Mouse (Mus musculus) lung, postnatal 25 days (tissue): Measurements from ENCODE around the gene Pcdh15.

ENCODE experiments used
- DNase-seq: peaks from one replicate; pipeline ENCODE4 v3.0.0; 2022; ENCODE audit warnings: low spot score

Pcdh15 gene

DNA sequence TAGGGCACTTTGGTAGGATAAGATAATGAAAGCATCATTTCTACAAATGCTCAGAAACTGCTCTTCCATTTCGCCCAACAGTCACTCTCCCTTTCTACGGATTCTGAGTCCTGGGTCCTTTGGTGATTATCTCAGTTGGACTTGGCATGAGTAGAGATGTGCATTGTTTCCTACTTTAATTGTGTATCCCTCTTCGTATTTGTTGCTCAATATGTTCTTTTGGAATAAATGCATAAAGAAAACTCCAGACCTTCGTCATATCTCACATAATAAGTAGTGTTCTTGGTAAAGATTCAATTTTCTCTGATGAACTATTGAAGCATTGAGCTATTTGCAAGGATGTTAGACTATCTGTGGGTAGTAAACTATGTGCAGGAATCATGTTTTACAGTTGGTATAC, 854.2 kb downstream of the Pcdh15 start:
- DNase-seq: no peak

DNA sequence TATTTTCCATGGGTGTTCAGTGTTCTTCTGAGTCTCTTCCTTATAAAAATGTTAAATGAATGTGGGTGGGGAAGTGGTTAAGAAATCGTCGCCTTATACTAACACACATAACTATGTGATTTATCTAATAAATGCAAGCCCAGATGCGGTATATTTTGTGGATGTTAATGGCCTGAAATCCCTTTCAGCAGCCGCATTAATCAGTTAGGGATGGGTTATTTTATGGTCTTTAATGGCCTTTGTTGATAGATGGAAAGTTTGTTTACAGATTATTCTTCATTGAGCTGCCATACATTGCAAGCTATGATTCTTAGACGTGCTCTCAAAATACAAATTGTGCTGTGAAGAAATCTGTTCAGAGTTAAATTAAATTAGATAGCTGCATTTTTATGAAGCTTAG, 884.9 kb downstream of the Pcdh15 start:
- DNase-seq: no peak

DNA sequence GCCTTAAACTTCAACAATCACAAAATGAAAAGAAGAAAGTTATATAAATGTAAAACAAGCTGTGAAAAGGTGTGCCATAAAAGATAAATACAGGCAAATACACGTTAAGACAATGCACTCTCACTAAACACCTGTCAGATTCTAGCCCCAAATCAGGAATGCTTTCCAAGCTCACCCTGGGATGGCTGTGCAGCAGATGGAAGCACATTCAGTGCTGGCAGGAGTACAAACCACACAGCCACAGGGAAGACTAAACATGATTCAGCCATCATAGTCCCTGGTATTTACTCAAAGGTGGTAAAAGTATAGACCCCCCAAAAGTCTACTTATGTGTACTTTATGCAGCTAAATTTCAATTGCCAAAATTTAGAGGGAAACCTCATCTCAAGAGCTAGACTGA, 909.7 kb downstream of the Pcdh15 start:
- no peak for DNase-seq

DNA sequence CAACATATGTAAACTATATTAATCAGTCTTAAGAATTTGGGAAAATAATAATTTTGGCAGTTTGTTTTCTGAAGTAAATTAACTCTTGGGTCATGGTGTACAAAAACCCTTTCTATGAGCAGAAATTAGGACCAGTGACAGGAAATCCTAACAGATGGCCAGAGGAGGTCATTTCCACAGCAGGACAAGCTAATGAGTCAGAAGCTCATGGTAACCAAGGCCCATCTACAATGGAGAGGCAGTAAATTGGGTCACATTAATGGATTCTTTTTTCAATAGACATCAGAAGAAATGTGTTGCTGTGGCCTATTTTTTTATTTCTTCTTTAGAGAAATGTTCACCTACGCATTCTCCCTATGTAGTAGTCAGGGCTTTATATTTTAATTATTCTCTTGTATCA, 923.9 kb downstream of the Pcdh15 start:
- DNase-seq: no peak

DNA sequence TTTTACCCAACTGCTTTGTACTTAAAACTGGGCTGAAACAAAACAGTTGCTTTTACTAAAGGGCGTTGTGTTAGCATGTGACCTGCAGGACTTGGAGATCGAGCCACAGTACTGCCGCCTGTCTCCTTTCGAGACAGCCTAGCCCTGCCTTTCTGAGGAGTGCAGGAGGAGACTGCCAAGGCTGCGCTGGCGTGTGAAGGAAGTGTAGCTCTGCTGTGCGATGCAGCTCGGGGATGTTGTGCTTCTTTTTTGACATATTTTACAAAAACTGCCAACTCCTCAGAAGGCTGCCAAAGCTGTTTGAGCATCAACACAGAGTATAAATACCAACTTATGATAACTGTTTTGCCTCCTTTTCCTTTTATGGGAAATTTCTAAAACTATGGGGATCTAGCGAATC, 953.9 kb downstream of the Pcdh15 start:
- DNase-seq: no peak

DNA sequence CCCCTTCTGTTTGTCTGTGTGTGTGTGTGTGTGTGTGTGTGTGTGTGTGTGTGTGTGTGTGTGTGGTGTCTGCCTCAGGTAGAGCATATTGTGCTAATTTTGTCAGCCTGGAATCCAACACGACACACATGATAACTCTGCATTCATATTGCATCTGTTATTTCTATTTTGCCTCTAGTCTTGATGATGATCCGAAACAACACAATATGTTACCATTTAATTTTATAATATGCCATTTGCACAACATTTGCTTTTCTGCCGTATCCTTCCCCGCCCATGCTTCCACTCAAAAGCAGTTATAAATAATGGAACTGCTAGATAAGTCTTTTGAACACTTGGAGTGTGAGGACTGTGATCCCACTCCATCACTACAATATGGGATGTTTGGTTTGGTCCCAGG, 987.5 kb downstream of the Pcdh15 start:
- DNase-seq: no peak

DNA sequence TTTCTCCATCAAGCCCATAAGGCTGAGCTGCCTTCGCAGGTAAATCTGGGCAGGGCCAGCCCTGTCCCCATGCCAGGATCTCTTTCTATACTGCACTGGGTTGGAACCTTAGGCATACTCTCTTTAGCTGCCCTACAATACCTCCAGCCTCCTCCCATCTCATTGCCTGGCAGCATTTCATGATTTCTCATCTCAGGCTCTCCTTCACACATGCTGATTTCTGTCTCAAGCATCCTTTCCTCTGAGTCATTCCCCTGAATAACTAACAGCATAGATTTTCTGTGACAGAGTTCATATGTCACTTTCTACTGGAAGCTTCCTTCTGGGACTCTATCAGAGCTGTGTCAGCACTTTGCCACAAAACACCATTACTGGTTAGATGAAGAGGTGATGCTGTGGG, 999.2 kb downstream of the Pcdh15 start:
- no peak for DNase-seq

DNA sequence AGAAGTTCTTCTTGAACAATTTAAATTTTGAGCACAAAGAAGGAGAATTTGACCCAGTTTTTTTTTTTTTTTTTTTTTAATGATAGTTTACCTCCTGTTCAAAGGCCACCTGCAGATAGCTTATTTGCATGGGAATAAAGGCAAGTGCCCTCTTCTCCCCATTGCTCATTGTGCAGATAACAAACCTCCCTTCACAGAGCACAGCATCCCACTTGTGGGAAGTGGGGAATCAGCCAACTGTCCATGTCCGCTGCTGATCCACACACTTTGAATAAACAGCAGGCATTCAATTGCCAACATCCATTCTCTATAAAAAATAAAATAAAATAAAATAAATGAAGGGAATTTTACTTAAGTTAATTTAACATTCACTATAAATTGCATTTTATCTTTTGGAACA, 1015.0 kb downstream of the Pcdh15 start:
- DNase-seq: no peak

DNA sequence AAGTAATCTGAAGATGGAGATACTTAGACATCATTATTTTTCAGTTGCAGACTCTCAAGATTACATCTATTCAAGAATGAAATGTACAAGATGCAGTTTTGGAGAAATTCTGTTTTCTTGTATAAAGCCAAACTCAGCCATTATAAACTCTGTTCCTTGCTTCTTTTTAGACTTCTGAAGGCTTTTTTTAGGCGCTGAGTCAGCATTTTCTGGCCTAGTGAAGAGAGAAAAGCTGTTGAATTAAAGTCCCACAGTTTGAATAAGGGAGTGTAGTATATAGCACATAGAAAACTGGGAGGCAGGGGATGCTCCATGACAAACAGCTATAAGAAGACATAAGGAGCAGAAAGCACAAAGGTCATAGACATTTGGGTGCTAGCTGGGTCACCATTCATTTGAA, 1017.7 kb downstream of the Pcdh15 start:
- DNase-seq: no peak

DNA sequence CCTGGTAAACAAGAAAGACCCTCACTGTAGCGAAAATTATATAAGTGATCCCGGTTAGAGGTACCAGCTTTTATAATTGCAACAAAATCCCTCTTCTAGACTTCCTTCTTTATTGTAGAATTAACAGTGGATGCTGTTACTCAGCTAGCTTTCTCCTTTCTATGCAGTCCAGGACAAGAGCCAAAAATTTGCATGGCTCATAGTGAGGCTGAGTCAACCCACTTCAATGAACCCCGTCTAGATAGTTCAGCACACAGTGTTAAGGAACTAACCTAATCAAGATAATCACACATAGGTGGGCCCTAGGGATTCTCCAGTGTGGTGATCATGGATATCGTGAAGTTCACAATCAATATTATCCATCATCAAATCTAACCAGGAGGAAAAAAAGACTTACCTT, 1024.3 kb downstream of the Pcdh15 start:
- no peak for DNase-seq

DNA sequence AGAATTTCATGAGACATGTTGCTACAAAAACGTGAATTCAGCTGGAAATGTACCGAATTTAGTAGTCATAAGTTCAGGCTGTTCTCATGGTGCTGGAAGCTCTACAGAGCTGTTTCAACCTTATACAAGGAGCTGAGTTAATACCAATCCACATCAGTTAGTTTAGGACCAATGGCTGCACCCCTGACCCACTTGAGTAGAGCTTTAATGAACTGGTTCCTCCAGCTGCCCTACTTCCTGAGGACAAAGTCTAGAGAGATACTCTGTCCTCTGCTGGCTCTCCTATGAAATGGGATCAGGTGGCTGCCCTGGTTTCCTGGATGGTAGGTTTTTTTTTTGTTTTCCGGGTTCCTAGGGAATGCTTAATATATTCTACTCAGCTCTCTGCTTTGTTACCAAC, 1030.0 kb downstream of the Pcdh15 start:
- DNase-seq: no peak

DNA sequence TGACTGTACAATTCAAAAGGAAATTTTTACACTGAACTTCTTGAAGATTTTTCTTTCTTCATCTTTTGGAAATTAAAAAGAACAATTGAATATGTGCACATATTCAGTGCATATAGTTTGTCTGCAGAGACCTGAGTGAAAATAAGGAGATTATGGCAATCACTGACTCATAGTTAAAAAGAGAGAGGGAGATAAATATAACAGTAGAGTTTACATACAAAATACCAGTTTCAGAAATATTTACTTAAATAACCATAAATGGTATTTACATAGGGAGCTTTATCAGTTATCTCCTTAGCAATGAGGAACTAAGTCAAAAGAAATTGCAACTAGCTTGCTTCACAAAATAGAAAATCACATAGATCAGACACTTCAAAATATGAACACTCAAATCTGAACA, 1030.5 kb downstream of the Pcdh15 start:
- no peak for DNase-seq

DNA sequence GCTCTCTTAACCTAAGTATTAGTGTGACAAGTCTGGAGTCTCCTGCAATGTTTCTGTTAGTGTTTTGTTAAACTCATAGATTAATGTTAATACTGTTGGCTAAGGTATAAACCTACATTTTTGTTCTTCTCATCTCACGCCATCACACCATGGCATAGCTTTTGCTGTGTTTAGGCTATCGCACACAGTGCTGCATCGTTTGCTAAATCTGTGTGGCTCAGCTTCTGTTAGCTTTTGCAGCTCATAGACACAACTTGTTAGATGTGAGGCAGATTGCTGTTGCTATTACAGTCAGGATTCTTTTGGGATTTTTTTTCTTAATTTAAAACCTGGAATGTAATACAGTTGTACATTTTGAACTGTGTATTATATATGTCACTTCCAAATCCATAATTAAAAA, 1031.7 kb downstream of the Pcdh15 start:
- DNase-seq: no peak

DNA sequence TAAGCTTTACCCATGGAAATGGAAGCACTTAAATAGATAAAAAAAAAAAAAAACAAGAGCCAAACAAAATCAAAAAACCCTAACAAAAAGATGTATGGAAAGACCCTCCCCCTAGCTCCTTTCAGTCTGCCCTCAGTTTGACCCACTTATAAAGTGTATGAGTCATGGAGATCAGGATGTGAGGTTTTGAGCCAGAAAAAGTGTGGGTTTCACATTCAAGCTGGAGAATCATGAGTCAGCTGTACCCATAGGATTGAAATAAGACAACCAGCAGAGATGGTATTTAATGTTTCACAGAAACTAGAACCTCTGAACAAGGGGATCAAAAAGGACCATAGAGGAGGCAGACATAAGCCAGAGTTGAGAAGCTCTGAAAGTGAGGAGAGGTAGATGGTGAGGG, 1048.8 kb downstream of the Pcdh15 start:
- no peak for DNase-seq

DNA sequence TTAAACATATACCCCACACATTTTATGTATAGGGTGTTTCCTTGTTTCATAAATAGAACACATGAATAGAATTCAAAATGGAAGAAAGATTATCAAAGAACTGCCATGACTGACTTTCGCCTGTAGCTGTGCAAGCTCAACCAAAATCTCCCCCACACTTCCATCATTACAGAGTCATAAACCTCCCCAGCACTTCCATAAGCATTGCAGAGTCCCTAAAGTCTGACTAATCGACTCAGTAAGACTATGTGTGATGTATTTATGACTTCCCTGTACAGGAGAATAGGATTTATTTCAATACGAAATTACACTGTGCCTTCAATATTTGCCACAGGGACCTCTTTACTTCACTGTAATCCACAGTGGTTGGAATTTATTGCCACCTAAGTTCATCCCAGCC, 1082.8 kb downstream of the Pcdh15 start:
- no peak for DNase-seq

DNA sequence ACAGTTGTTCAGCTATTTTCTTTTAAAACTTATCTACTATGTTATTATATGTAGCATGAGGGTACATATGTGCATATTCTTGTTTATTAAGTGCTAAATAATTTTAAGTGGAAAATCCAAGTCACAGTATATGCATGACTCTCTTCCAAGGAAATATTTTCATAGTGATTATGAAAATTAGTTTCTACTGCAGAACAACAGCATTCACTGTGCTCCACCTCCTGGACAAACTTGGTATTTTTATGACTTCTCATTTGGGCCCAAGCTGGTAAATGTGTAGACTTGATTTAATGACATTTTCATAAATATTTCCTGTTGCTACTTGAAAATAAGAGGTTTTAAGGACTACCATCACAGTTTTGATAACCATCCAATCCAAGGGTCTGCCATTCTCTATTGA, 1104.5 kb downstream of the Pcdh15 start:
- no peak for DNase-seq

DNA sequence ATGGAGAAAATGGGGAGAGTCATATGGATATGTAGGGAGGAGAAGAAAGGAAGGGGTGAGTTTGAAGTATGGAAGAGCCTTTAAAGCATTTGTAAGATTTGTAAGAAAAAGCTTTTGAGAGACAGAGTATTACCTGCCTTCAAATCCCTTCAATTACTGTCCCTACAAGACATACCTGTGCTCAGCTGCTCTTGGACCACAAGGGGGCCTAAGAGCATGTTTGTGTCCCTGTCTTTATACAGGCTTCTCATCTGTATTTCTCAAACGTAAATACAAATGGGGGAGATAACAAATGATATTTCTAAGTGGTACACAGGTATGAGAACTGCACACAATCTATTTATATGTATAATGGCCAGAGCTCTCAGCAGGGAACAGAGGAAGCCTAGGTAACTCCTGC, 1118.1 kb downstream of the Pcdh15 start:
- DNase-seq: no peak

DNA sequence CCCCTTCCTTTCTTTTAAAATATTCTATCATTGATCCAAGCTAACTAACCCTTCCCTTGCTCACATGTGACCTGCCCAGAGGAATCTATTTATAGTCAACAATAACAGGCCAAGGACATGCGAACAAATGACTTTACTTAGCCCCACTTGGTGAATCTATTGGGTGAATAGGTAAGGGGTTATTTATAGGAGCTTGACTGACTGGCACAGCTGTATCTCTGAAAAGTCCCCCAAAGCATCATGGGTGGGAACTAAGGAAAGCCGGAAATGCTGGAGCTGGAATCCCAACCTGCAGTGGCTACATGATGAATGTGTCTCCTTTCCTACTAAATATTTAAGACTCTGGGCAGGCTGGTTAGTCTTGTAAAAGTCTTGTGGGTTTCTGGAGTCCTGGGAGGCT, 1121.3 kb downstream of the Pcdh15 start:
- DNase-seq: no peak

DNA sequence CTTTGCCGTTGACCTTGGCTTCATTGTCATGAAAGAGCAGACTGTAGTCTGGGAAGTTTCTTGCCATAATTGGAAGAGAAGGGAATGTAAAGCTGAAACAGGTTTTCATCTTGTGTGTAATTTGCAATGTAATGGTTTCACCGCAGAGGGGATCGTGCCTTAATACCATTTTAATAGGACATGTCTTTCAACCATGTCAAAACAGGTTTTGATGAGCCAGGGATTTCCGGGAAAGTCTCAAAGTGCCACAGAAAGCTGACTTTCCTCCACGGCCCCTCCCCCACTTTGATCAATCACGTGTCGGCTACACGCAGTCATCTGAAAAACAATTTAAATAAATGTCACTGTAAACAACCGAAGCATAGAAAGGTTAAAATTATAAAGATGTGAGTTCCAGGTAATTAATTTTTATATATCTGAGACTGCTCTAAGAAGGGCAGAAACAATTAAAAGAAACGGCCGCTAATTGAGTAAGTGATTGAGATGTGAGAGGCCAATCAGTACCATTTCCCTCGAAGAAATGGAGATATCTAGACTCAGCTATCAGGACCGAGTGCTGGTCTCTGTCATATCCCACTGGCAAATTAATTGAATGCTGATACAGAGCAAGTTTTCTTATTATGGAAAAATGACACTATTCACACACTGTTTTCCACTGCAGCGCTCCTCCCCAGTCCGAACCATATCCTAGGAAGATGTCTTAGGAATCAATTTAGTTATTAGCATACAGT, 1158.7 kb downstream of the Pcdh15 start:
- no peak for DNase-seq

DNA sequence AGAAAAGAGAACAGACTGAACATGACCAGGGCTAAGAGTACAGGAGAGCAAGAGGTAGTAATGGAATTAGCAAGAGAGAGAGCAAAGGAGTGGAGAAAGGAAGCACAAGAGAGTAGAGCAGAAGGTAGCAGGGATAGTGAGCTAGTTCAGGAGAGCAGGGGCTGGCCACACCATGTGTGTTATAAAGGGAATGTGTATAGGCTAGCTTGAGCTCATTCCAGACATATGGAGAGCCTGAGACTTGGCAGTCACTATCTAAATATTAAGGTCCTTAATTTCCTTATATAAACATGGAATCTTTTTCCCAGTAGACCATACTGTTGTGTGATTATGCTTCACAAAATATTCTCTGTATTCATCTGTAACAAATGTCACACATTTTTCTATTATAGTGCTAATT, 1159.5 kb downstream of the Pcdh15 start:
- no peak for DNase-seq

DNA sequence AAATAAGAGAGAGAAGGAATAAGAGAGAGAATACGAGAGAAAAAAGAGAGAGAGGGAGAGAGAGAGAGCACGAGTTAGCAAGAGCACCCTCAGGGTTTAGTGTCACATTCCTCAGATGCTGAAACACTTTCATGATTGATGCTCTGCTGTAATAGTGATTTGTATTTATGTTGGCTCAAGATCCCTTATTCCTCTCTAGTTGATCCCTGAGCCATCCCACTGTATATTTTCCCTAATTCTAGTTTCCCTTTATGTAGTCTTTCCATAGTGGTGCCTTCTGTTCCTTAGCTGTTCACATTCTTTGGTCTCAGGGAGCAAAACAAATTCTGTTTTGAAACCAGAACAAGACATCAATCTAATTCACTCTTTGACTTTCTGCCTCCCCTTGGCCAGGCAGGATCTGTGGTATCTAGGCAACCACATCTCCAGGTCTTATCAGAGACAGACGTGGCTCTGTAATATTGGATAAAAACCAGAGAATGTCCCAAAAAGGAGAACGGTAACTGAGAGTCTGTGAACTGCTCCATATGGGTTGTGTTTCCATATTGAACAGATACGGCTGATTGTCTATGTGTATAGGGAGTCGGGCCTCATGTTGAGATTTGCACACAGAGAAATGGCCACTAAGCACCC, 1170.6 kb downstream of the Pcdh15 start:
- DNase-seq: no peak

DNA sequence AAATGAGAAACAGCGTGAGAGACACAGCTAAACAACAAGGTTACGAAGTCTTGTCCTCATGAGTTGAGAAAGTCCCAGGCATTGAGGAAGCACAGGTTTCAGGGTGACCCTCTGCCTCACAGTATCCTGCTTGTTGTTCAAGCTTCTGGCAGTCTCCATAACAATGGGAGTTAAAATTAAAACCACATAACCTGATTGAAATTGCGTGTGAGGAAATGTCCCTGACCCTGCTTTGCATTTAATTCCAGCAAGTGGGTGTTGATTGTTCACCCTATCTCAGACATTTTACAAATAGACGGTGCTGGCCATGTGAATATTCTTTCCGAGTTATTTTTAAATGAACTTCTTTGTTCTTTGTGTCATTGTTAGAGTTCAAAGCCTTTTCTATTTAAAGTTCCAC, 1171.8 kb downstream of the Pcdh15 start:
- DNase-seq: no peak

DNA sequence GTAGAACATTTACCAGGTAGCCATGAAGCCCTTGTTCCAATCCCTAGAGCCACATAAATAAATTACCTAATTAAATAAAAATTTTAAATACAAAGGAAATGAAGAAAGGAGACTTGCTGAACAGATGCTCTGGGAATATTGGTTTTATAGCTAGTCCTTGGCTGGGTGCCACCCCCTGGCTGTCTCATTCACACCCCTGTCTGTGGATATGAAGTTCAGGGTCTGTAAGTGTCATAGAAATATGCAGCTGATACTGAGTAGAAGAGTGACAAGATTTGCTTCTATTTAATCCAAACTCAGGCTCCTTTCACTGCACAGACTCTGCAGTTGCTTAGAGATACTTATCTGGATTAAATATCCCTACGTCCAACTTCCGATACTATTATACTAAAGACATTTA, 1205.0 kb downstream of the Pcdh15 start:
- DNase-seq: no peak

DNA sequence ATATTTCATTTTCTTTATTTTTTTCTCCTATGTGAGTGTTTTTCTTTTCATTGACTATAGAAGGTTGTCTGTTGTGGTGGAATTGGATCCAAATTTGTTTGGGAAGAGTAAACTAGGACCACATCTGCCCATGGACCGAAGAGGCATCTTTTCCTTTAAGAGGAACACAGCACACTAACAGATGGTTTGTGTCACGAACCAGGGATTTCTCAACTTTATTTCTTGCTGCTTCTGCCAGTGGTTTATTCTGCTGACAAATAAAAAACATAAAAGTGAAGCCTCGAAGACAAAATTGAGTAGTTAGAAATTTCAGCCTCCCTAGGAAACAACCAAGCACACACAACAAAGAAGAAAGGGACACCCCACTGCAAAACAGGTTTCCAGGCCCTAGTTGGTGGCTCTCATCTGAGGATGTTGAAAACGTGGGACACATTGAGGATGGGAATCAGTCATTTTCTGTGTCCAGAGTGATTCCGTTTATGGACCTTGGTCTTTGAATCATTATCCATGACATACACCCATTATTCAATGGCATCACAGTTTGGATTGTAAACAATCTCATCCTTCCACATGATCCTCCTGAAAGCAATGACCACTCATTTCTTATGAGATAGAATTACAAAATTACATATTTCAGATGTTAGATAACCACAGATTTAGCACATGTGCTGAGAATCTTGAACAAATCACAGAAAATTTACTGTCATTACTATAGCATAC, 1206.5 kb downstream of the Pcdh15 start:
- peak; percentile 12 for DNase-seq
